8 mouse cellular contexts compared by ENCODE assay signal in genomic region chr16:44745866-44746562, GRCm38 (mm10). TPM values are rescaled to one million over a fixed set of nuclear protein-coding genes. Genes with fewer than 3 reads are reported as not detected.
DNase-seq lines count a peak whose midpoint lies in the region; ATAC-seq and TF ChIP-seq lines count a peak whose summit lies in the region.

Gene Gtpbp8, minus strand, starts transcription at chr16:44746363.

- peak within 1 kb of the TSS; percentile 95 for H3K27ac ChIP-seq in embryonic facial prominence, embryonic 14.5 days (replicated peaks; ENCODE audit: low read depth, low read length)
- H3K27ac ChIP-seq in limb, embryonic 14.5 days (replicated peaks; ENCODE audit: low read depth, low read length) = peak within 1 kb of the TSS; percentile 91
- H3K27ac ChIP-seq in midbrain, postnatal 0 days (ENCODE audit: low read depth, low read length) = peak within 1 kb of the TSS; percentile 98

- H3K27me3 ChIP-seq in embryonic facial prominence, embryonic 14.5 days (replicated peaks; ENCODE audit: control insufficient read depth, insufficient read depth, low read length) = no peaks in the 10 kb centered on the region
- H3K27me3 ChIP-seq in limb, embryonic 14.5 days (ENCODE audit: control insufficient read depth, insufficient read depth, low read length) = no peaks in the 10 kb centered on the region
- no peaks in the 10 kb centered on the region for H3K27me3 ChIP-seq in midbrain, postnatal 0 days (ENCODE audit: insufficient read depth, low read length)

- H3K36me3 ChIP-seq in embryonic facial prominence, embryonic 14.5 days (ENCODE audit: control insufficient read depth, insufficient read depth, low read length) = peaks cover 13% of the 10 kb centered on the region
- peaks cover 13% of the 10 kb centered on the region for H3K36me3 ChIP-seq in limb, embryonic 14.5 days (ENCODE audit: control insufficient read depth, insufficient read depth, low read length)
- peaks cover 8% of the 10 kb centered on the region; the same call in 1 of the 2 replicates for H3K36me3 ChIP-seq in midbrain, postnatal 0 days (ENCODE audit: insufficient read depth, low read length)

- peaks cover 8% of the 10 kb centered on the region for H3K4me1 ChIP-seq in embryonic facial prominence, embryonic 14.5 days (ENCODE audit: control insufficient read depth, insufficient read depth, low read length)
- H3K4me1 ChIP-seq in limb, embryonic 14.5 days (ENCODE audit: control insufficient read depth, insufficient read depth, low read length) = peaks cover 8% of the 10 kb centered on the region; the same call in 1 of the 2 replicates
- peaks cover 8% of the 10 kb centered on the region for H3K4me1 ChIP-seq in midbrain, postnatal 0 days (ENCODE audit: insufficient read depth, low read length)

- peak; percentile 97 for ATAC-seq in embryonic facial prominence, embryonic 14.5 days (ENCODE audit: low read depth)
- peak; percentile 94 for ATAC-seq in limb, embryonic 14.5 days (ENCODE audit: low FRiP score, low read depth)
- peak; percentile 97 for ATAC-seq in midbrain, postnatal 0 days (ENCODE audit: low FRiP score)

- DNase-seq in 3T3-L1 (ENCODE audit: low read depth, low spot score) = peak; percentile 97
- DNase-seq in adrenal gland, postnatal 4 days (ENCODE audit: low spot score in 2 of 2) = peak; percentile 57 to 61
- peak; percentile 95 for DNase-seq in embryonic facial prominence, embryonic 14.5 days (ENCODE audit: low spot score)
- DNase-seq in heart, adult 8-10 months (ENCODE audit: low spot score) = peak; percentile 86
- DNase-seq in kidney, adult 9 months = peak; percentile 90
- peak; percentile 96 for DNase-seq in limb, embryonic 14.5 days (ENCODE audit: low spot score)
- peak; percentile 95 for DNase-seq in midbrain, postnatal 0 days (ENCODE audit: low spot score)
- DNase-seq in spleen, postnatal 14 days (ENCODE audit: low spot score in 2 of 2) = peak; percentile 59 to 73

- peak within 1 kb of the TSS; percentile 74 for H3K4me3 ChIP-seq in embryonic facial prominence, embryonic 14.5 days (ENCODE audit: low read depth, low read length)
- H3K4me3 ChIP-seq in limb, embryonic 14.5 days (replicated peaks; ENCODE audit: low read length) = peak within 1 kb of the TSS; percentile 59
- H3K4me3 ChIP-seq in midbrain, postnatal 0 days (ENCODE audit: low read depth, low read length) = peak within 1 kb of the TSS; percentile 92

- H3K4me2 ChIP-seq in embryonic facial prominence, embryonic 14.5 days (ENCODE audit: low read depth, low read length) = peak within 1 kb of the TSS; percentile 83
- peak within 1 kb of the TSS; percentile 70 for H3K4me2 ChIP-seq in limb, embryonic 14.5 days (replicated peaks; ENCODE audit: low read depth, low read length, severe bottlenecking)
- peak within 1 kb of the TSS; percentile 56 for H3K4me2 ChIP-seq in midbrain, postnatal 0 days (ENCODE audit: low read depth, low read length, poor library complexity, severe bottlenecking)

- WGBS in embryonic facial prominence, embryonic 14.5 days = under 1% methylated on average over 45 of the region's 47 CpGs
- under 1% methylated on average over 40 of the region's 47 CpGs for WGBS in limb, embryonic 14.5 days
- under 1% methylated on average over 47 of the region's 47 CpGs for WGBS in midbrain, postnatal 0 days

- peak; percentile 62; the same call in 1 of the 2 replicates for TF ChIP-seq POLR2A in limb, embryonic 14.5 days (IDR thresholded peaks at IDR 0.05; ENCODE audit: borderline replicate concordance, extremely low read depth, insufficient read depth, insufficient read length)

- H3K9me3 ChIP-seq in embryonic facial prominence, embryonic 14.5 days (ENCODE audit: control insufficient read depth, low read length) = no peaks in the 10 kb centered on the region
- H3K9me3 ChIP-seq in limb, embryonic 14.5 days (ENCODE audit: control insufficient read depth, low read length) = no peaks in the 10 kb centered on the region
- H3K9me3 ChIP-seq in midbrain, postnatal 0 days (ENCODE audit: low read length) = no peaks in the 10 kb centered on the region

- H3K9ac ChIP-seq in embryonic facial prominence, embryonic 14.5 days (ENCODE audit: low read depth, low read length) = peak within 1 kb of the TSS; percentile 86
- peak within 1 kb of the TSS; percentile 73 for H3K9ac ChIP-seq in limb, embryonic 14.5 days (ENCODE audit: low read depth, low read length, severe bottlenecking)
- peak within 1 kb of the TSS; percentile 92 for H3K9ac ChIP-seq in midbrain, postnatal 0 days (replicated peaks; ENCODE audit: low read length, poor library complexity, severe bottlenecking)

- TF ChIP-seq CTCF in midbrain, postnatal 0 days (IDR thresholded peaks at IDR 0.05) = no peak

RNA-seq across cellular contexts. Expression of gene Gtpbp8, which starts in this region (rescaled TPM):
- total RNA-seq in adrenal gland, postnatal 4 days (2021) = 10 to 100 TPM; 23.1 to 23.7 TPM
- 27.8 and 30.3 TPM in 2 replicates for polyA plus RNA-seq in embryonic facial prominence, embryonic 14.5 days (2014; fragmentation: Nextera tagmentation; extraction: Ambion mirVana)
- 10 to 100 TPM in 3 of 4 experiments, 1 to 10 TPM in 1; 9.6 to 11.7 (median 10.9) TPM for total RNA-seq in heart, adult 8-10 months (2022)
- 12.1 and 12.5 TPM in 2 replicates for polyA plus RNA-seq in limb, embryonic 14.5 days (2012; rRNA removed)
- 27.2 and 28.4 TPM in 2 replicates for polyA plus RNA-seq in limb, embryonic 14.5 days (2014; fragmentation: Nextera tagmentation; extraction: Ambion mirVana)
- total RNA-seq in midbrain, postnatal 0 days (2014; rRNA removed) = 42.5 and 46.7 TPM in 2 replicates
- polyA plus RNA-seq in midbrain, postnatal 0 days (2015; fragmentation: Nextera tagmentation; extraction: Ambion mirVana) = 36.6 and 38.8 TPM in 2 replicates

Comparison
In these comparisons a context has a peak if more than half of its experiments do, and no peak if none do; other contexts are left out.
1. Peak in every context shown above with its lines: DNase-seq, ATAC-seq, H3K4me3 ChIP-seq and H3K27ac ChIP-seq.